Mouse (Mus musculus): Measurements from ENCODE around the gene Nemf.
"Not testable (repeated sequence)": the region's sequence is repeated elsewhere in the genome, so short reads cannot be mapped to it uniquely, and the experiment has no call there.

Nemf gene

DNA sequence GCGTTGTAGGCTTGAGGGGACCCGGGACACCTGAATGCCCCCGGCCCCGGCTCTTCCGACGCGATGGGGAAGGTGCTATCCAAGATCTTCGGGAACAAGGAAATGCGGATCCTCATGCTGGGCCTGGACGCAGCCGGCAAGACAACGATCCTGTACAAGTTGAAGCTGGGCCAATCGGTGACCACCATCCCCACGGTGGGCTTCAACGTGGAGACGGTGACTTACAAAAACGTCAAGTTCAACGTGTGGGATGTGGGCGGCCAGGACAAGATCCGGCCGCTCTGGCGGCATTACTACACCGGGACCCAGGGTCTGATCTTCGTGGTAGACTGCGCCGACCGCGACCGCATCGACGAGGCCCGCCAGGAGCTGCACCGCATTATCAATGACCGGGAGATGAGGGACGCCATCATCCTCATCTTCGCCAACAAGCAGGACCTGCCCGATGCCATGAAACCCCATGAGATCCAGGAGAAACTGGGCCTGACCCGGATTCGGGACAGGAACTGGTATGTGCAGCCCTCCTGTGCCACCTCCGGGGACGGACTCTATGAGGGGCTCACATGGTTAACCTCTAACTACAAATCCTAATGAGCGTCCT, 15.9 kb upstream of the Nemf start:
- peak; percentile 50 for DNase-seq (ENCODE audit: low read depth)

DNA sequence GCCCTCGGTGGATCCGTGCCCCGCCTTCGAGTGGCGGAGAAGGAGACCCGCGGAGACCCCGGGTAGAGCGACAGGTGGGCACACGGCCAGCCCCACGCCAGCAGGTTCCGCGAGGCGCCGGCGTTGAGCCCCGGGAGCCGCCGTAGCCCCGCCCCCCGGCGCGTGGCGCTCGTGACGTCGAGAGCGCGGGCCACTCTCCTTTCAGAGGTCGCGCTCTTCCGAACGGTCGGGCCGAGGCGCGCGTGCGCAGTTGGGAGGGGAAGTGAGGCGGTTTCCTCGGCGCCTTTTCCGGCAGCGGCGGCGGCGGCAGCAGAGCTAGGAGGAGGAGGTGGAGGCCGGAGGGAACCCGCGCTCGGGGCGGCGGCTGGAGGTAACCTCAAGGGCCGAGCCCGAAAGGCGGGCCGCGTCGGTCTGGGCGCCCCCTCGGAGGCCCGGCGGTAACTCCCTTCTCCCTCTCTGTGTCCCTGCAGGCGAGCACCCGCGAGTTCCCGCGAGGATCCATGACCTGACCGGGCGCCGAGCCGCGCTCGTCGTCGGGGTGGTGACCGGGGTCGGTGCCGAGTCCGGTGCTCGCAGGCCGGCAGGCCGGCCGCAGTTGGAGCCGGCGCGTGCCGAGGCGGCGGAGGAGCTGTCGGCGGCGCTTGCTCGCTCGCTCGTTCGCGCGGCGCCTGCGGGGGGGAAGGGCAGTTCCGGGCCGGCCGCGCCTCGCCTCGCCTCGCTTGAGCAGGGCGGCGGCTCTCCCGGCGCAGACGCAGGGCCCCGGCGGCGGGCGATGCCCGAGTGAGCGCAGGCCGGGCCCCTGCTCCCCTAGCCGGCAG, 15.1 kb upstream of the Nemf start, which contains the start of the genes Arf6 and Gm9887:
Arf6 (plus strand) TSS at position 297 of the 818 bp plus-strand sequence.
Gm9887 (minus strand) TSS at position 605 of the 818 bp plus-strand sequence.
- DNase-seq (ENCODE audit: low read depth) = peak; percentile 95

DNA sequence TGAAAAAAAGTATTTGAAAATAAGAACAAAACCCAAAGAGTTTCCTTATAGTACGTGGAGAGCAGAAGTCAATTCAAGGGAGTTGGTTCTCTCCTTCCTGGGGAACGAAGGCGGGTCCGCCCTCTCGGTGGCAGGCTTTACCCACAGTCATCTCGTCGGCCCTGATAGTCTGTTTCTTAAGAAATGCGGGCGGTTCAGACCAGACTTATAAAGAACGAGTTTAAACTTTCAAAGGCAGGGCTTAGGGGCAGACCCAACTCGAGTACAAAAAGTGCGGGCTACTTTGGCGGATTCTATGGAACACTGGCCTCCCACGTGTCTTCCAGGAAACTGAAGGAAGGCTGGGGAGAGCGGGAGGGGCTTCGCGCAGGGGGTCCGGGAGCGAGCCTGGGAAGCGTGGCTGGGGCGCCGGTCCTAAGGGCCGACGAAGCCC, 14.5 kb upstream of the Nemf start:
- peak; percentile 90 for DNase-seq (ENCODE audit: low read depth)

DNA sequence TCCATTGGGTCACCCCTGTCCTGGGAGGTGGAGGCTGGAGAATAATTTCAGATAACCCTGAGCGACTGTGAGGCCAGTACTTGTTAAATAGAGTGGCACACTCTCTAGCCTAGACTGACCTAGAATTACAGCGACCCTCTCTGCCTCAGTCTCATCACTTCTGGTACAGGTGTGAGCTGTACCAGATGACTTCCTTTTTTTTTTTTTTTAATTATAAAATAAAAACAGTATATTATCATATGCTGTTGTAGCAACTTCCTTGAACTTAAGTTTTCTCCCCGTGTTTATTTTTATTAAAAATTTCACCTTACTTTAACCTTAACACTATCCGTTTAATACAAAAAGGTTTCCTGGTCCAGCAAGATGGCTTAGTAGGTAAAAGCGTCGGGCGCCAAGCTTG, 14.0 kb upstream of the Nemf start:
- no peak for DNase-seq (ENCODE audit: low read depth)

DNA sequence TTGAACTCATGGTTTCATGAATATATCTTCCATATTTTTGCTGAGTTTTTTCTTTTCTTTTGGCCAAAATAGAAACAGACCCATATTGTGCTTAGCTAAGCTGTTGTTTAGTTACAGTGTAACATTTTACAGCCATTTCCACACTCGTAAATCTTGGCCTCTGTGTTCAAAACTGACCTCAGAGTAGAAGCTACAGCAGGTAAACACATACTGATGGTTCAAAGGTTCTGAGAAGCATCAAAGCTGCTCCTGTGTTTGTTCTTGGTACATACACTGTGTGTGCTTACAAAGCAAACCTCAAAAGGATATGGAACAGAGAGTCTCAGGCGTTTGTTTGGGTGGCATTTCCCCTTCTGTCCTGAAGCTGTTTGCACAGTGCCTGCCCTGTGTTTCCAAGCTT, 10.6 kb upstream of the Nemf start:
- DNase-seq (ENCODE audit: low read depth) = no peak

DNA sequence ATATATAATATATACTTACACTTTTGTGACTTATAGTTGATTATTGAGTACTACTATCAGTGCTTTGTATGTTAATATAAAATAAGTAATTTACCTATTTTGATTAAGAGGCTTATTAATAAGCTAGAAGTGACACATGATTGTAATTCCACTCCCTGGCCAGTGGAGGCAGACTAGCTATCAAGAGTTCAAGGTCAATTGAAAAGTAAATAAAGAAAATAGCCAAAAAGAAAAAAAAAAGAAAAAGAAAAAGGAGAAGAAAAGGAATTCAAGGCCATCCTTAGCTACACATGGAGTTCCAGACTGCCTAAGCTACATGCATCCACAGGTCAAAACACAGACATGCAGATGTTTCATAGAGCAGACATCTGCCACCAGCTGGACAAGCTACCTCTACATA, 9.5 kb upstream of the Nemf start:
- peak; percentile 50 for DNase-seq (ENCODE audit: low read depth)

DNA sequence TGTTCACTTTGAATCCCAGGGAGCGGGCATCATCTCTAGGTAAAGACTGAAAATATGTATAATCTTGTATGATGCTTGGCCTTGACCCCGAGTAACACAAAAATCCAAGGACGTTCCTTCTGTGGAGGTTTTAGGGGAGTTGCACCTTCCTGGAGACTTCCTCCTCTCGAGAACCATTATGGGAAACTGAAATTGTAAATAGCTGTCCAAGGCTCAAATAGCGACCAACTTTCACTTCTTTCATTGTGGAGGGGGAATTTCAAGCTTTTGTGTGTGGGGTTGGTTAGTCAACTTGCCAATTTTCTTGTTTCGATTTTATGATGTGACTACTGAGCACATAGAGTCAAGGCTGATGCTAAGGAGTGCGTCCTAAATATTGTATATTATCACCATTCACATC, 8.8 kb upstream of the Nemf start:
- DNase-seq (ENCODE audit: low read depth) = no peak

DNA sequence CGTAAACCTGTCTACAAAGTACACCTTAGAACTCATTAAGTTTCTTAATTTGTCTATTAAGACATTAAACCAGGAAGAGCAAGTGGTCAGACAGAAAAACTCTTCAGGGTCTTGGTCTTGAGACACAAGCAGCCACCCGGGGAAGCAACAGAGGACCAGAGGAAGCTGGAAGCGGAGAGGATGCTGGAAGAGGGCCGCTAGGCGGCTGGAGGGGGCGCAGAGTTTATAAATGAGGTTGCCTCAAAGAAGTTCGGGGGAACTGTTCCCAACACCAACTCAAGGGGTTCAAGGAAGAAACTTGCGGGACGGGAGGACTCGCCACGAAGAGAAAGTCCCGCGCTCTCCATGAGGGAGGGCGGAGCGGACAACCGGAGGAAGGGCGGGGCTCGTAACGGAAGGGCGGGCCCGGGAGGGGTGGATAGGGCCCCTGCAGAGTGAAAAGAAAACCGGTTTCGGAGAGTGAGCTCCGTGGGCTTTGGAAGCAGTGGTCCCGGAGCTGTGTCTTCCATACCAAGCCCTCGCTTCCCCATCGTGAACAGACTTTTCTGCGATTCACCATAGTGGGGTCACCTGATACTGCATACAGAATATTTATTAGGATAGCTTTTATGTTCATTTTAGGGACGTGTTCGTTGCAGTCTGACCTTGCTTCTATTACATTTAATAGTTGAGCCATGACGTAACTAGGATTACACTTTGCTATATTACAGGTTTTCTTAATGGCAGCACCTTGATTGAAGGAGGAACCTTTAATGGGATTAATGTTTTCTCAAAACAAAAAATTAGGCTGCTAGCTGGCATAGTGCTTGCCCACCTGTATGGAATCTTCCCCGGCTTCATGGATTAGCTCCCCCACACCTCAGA, 7.2 kb upstream of the Nemf start:
- DNase-seq (ENCODE audit: low read depth) = peak; percentile 83

DNA sequence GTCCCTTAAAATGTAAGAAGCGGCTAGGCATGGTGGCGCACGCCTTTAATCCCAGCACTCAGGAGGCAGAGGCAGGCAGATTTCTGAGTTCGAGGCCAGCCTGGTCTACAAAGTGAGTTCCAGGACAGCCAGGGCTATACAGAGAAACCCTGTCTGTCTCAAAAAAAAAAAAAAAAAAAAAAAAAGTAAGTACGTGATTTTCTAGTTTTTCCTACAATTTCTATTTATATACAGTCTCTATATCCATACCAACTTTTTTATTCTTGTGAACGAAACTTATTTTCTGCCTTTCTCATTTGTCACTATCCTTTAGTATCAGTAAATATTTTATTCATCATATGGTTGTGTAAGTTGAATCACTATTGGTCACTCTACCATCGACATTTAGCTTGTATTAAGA, 6.1 kb upstream of the Nemf start:
- DNase-seq (ENCODE audit: low read depth) = not testable (repeated sequence)

DNA sequence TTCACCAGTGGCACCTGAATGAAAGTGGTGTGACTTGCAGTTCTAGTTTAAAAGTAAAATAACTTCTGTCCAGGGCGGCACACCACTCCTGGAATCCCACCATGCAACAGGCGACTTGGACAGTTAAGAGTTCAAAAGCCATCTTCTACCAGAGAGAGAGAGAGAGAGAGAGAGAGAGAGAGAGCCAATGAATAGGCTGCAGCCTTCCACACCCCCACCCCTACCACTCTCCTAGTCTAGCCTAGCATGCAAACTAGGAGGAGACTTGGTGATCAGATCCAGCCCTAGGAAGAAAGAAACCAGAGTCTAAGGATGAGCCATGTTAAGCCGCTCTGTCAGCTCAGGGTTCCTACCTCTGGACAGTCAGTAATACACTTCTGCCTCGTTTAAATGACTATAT, 5.4 kb upstream of the Nemf start:
- DNase-seq (ENCODE audit: low read depth) = peak; percentile 92

DNA sequence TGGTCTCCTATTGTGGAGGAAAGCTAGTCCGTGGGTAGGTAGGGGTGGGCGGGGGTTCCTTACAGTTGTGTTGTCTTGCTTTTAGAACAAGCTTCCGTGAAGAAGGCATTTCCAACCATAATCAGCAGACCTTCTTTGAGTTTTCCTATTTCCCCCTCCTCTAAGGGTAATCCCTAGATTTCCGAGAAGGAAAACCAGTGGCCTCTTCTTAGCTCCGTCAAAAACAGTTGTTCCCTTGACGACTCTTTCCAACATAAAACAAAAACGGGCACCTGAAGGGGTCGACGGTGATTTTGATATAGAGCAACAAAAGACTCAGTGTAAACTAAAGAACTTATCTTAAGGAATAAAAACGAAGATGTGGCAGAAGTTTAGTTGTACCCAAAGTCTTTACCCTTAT, 5.0 kb upstream of the Nemf start:
- DNase-seq (ENCODE audit: low read depth) = no peak

DNA sequence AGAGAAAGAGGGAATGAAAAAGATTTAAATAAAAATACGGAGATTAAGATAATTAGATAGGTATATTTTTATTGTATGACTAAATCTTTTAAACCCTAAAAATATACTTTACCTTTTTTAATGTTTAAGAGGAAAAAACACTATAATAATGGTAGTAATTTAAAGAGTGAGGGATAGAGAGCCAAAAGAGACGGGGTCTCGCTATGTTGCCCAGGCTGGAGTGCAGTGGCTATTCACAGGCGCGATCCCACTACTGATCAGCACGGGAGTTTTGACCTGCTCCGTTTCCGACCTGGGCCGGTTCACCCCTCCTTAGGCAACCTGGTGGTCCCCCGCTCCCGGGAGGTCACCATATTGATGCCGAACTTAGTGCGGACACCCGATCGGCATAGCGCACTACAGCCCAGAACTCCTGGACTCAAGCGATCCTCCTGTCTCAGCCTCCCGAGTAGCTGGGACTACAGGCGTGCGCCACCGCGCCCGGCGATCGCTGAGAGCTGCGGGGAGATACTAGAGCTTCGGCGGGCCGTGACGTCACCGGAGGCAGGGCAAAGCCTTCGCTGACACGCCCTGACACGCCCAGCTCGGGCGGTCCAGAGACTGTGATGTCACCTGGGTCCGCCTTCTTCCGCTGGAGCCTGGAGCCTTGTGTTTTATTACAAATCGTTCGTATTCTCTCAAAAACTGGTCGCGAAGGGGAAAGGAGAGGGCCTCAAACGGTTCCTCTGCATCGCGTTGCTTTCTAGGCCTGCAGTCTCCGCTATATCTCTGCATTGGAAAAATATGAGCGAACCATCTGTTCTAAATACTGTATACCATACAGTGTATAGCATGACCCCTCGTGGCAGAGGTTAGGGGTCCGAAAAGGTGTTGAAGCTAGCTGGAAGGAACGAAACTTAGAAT, 4.3 kb upstream of the Nemf start:
- peak; percentile 99 for DNase-seq (ENCODE audit: low read depth)

DNA sequence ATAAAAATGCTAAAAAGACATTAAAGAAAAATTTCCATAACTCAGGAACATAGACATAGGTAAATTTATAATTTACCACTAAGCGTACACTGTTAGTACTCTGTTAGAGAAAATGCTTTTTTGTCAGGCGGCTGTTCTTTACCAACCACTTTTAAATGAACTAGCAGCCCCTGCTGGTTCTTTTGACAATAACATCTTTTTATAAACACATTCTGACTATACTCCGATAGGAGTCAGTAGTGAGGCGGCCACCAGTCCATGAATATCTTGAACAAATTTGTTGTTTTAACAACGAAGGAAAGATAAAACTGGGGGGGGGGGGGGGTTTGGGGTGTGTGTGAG, 3.7 kb upstream of the Nemf start:
- peak; percentile 93 for DNase-seq (ENCODE audit: low read depth)

DNA sequence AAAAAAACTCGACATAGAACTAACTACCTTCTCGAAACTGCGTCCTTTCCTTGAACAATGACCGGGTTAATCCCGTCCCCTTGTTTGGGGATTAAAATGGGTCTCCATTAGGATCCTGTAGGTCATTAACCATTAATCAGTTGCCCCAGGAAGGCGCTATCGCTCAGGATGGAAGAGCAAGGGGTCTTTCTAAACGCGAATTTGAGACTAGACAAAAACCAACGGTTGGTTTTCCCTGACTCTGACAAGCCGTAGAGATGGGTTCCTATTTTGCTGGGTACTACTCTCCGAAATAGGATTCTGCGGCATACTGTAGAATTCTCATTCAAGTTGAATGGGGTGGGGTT, 308 bp upstream of the Nemf start:
- DNase-seq (ENCODE audit: low read depth) = no peak

DNA sequence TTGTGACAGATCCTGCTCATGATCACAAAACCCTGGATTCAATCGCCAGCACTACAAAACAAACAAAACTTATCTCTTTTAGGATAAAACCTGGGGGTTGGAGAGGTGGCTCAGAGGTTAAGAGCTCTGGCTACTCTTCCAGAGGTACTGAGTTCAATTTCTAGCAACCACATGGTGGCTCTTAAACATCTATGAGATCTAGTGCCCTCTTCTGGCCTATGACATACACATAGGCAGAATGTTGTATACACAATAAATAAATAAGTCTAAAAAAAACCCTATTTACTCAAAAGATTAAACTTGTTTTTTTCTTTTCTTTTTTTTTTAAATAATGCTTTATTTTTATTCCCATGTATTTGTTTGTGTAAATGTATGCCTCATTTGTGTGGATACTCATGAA, 5.3 kb downstream of the Nemf start:
- peak; percentile 67 for DNase-seq (ENCODE audit: low read depth)

DNA sequence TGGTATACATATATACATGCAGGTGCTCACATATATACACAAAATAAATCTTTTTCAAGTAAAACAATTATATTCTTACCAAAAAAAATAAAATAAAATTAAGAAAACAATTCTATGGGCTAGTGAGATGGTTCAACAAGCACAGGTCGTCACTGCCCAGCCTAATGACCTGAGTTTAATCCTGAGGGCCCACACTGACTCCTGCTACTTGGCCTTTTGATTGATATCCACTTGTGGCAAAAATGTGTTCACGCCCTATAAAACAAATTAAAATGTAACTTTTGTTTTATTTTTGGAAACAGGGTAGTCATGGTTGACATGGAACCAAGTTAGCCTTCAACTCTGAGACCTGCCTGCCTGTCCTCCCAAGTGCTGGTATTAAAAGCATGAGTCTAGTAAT, 7.0 kb downstream of the Nemf start:
- no peak for DNase-seq (ENCODE audit: low read depth)

DNA sequence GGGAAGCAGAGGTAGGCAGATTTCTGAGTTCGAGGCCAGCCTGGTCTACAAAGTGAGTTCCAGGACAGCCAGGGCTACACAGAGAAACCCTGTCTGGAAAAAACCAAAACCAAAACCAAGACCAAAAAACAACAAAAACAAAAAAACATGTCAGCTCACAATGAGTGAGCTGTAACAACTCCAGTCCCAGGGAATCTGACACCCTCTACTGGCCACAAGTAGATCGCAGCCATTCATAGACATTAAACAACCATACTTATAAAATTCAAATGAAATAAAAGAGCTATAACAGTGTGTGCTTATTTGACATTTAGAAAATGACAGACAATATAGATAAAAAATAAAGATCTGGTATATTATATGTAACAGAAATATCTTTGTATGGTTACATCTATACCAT, 23.4 kb downstream of the Nemf start:
- peak; percentile 73 for DNase-seq (ENCODE audit: low read depth)

DNA sequence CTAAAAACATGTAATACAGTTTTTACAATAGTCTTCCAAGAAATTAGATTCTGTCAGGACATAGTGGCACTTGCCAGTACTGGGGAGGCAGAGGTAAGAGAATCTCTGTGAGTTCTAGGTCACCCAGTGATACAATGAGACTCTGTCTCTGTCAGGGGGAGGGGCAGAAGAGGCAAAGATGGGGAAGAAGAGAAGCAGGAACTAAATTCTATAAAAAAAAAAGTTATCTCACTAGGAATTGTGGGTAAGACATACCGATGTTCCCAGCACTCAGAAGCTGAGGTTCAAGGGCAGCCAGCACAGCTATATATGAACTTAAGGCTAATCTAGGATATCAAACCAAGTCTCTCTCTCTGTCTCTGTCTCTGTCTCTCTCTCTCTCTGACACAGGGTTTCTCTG, 24.8 kb downstream of the Nemf start:
- DNase-seq (ENCODE audit: low read depth) = no peak

DNA sequence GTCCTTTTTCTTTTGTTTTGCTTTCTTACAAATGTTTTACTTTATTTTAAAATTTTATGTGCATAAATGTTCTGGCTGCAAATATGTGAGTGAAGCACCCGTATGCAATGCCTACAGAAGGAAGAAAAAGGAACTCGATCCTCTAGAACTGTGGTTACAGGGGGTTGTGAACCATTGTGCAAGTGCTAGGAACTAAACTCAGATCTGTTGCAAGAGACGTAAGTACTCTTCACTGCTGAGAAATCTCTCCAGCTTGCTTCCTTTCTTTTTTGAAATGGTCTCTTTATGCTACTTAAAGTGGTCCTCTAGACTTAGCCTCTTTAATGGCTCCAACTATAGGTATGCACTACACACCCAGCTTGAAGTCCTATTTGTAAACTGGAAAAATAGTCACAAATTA, 25.8 kb downstream of the Nemf start:
- DNase-seq (ENCODE audit: low read depth) = peak; percentile 61

DNA sequence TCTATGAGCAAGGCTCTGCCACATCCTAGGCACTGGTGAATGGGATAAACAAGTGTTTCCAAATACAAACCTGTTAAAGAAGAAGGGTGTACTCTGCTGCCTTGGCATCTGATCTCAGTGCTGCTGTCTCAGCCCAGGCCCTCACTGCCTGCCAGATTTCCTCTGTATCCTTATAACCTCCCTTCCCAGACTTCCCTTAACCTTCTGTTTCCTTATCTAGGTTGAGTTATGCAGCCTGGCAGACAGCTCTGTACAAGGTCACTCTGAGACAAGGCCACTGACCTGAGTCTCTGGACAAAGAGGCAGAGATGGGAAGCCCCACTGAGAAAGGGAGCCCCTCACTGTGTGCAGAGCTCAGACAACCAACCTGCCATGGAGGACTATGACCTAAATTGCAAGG, 38.5 kb downstream of the Nemf start:
- DNase-seq (ENCODE audit: low read depth) = no peak

DNA sequence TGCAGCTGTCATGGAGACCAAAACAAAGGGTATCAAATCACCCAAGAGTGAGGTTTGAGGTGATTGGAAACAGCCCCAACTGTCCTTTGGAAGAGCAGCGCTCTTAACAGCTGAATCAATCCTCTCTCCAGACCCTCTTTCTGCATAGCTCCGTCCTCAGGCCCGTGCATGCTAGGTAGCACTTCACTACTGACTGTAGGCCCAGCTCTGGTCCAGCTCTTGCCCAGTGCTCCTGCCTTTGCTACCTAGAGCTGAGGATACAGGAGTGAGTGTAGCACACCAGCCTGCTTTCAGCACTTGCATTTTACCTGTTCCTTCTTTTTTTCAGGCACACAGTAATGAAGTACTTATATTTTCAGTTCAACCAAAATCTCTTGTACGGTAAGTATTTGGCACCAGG, 47.3 kb downstream of the Nemf start:
- DNase-seq (ENCODE audit: low read depth) = no peak

DNA sequence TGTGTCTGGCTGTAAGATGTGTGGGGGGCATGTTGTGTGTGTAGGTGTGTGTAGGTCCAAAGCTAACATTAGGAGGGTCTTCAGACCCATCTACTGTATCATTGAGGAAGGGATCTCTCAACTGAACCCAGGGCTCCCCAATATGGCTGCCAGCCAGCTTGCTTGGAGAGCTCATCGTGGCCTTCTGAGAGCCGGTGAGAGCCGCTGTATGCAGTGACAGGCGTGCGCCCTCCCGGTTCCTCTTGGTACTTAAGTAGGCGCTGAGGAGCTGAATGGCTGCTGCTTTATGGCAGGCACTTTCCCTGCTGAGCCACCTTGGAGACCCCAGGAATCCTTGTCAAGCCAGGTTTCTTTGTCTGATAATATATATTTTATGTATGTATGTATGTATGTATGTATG, 50.6 kb downstream of the Nemf start:
- DNase-seq (ENCODE audit: low read depth) = no peak
